Mouse (Mus musculus) monocyte, adult 5-6 weeks (primary cell): ENCODE data around the gene Tnfrsf13b. TPM values are rescaled to one million over a fixed set of nuclear protein-coding genes. Genes with fewer than 3 reads are reported as not detected.
A peak's percentile ranks its signal among the peaks of the same experiment; 100 is the strongest.
"Not testable (repeated sequence)": the region's sequence is repeated elsewhere in the genome, so short reads cannot be mapped to it uniquely, and the experiment has no call there.

Experiments
- ATAC-seq: fragments of 153-309, 156-312 bp; replicated peaks from 2 replicates; pipeline ENCODE4 v1.8.0; 2017; ENCODE audit warnings: mild to moderate bottlenecking; ENCODE audit not compliant: low TSS enrichment, insufficient number of reproducible peaks, severe bottlenecking, poor library complexity, low FRiP score
- total RNA-seq: library from RNA; stranded (forward); fragments of 200-1000, 200-491, 200-594 nt; gene quantifications from 3 replicates; pipeline ENCODE4 v1.2.3, GENCODE M21; 2017

Tnfrsf13b gene
- total RNA-seq, 1 experiment from 2014 or later, result 75.6 TPM

DNA sequence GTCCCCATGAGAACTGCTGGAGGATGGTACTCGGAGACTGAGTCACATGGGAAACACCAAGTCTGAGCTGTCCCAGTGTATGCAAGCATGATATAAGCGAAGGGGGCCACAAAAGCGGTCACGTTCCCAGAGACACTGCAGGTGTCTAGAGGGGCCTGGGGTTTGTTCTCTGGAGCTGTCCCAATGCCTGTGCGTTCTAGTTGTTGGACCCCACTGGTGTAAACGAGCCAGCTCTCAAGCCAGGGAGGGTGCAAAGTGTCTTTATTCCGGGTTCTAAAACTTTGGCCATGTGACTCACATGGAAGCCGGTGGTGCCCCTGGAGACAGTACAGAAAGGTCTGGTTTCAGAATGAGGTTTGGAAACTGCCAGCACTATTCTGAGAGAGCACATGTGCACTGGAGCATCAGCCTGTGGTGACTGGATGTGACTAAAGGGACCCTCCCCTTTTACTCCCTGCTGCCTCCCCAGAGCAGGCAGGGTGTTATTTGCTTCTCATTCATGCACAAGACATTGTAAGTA lies 3.7 kb upstream of the Tnfrsf13b start:
- ATAC-seq, result 0 out of 2 replicates have a peak, but pooled peaks have one; percentile 17

DNA sequence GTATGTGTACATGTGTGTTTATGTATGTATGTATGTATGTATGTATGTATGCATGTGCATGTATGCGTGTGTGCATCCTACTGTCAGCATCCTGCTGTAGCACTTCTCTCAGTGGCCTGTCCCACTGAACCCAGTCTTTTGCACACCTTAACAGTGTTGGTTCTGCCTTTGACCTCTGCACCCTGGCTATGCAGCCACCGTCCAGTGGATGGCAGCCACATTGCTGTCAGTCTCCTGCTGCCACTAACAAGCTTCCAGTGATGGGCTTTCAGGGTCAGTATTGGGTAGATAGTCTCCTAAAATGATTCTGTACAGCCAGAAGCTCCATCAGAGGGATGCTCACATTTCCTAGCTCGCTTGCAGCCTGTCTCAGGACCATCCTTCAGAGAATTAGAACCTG lies 2.7 kb upstream of the Tnfrsf13b start:
- no peak for ATAC-seq

- ATAC-seq, result no peak
Measured at GRCm38 (mm10) chr11:61125970-61126369, 585 bp upstream of the Tnfrsf13b start.

DNA sequence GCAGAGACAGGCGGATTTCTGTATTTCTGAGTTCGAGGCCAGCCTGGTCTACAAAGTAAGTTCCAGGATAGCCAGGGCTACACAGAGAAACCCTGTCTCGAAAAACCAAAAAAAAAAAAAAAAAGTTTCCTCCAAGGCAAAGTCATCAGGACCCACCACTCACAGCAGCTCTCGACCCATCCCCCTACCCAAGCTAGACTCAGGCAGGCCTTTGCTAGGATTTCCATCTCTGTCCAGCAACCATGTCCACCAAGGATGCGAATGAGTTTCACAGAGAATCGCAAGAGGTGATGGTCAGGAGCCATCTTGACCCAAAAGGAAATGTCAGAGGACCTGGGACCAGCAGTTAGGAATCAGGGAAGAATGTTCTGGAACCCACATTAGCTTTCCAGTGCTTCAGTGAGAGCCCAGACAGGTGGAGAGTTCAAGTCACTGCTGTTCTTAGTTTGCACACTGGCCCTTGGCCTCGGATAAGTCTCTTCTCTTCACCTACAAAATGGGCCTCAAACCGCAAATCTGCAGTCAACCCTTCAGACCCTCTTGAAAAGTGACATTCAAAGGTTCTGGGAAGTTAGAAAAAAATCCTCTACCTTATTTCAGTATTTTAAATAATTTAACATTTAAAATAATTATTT lies 983 bp downstream of the Tnfrsf13b start:
- no peak for ATAC-seq

DNA sequence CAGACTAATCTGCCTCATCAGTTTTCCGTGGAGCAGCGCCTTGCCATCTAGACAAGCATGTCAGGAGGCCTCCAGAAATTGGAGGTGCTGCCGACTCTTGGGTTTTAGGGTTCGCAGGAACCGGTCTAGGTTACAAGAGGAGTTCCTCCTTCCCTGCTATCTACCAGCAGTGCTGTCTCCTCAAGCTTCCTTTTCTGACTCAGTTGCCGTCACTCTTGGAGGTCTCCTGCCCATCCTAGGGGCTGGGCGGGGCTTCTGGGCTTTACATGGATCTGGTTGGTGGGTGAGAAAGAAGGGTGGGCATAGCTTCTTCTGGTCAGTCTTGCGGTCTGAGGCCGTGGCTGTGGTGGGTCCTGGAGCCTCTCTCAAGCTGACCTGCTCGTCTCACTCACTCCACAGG lies 2.8 kb downstream of the Tnfrsf13b start:
- ATAC-seq, result no peak

GRCm38 (mm10) chr11:61130646-61131045 lies 4.1 kb downstream of the Tnfrsf13b start:
- ATAC-seq, result not testable (repeated sequence)

DNA sequence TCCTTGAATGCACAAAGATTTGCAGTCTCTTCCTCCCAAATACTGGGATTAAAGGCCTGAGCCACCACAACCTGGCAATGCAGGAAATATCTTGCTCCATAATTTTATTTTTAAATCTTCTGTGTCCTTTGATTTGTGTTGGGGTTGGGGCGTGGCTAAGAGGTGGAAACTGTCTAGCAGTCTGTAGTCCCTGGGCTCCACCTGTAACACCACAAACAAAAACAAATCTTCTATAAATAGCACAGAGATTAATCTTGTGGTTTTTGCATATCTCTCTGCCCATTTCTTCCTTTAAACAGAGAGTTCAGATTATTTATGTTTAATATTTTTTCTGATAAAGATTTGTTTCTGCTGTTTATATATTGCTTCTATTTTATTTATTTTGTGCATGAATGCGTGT lies 6.4 kb downstream of the Tnfrsf13b start:
- no peak for ATAC-seq

DNA sequence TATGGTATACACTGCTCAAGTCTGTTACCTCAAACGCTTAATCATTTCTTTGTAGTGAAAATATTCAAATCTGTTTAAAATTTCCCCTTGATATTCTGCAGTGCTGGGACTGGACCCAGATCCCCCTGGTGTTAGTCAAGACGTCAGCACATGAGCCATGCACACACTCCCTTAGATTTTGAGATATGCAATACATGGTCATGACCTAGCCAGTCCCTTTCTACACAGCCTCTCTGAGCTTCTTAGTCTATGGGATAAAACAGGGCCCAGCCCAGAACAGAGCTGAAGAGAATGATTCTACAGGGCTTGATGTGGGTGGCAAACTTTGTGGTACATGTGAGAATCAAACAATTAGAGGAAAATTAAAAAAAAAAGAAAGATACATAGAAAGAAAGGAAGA lies 15.1 kb downstream of the Tnfrsf13b start:
- ATAC-seq, result no peak

DNA sequence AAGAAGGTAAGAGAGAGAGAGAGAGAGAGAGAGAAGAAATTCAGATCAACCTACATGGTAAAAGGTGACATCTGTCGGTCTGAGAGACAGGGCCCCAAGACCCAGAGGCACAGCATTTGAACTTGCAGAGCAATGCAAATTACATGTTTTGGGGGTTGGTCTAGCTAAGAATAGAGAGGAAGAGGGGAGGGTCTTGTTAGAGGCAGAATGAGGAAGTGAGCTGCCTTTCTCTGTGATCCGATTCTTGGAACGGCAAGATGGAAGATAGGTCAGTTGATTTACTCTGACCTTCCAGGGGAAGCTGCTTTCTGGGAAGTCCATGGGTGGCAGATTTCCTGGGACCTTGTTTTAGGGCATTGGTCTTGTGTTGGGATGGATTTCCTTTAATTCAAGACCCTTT lies 15.7 kb downstream of the Tnfrsf13b start:
- ATAC-seq, result peak; percentile 64

DNA sequence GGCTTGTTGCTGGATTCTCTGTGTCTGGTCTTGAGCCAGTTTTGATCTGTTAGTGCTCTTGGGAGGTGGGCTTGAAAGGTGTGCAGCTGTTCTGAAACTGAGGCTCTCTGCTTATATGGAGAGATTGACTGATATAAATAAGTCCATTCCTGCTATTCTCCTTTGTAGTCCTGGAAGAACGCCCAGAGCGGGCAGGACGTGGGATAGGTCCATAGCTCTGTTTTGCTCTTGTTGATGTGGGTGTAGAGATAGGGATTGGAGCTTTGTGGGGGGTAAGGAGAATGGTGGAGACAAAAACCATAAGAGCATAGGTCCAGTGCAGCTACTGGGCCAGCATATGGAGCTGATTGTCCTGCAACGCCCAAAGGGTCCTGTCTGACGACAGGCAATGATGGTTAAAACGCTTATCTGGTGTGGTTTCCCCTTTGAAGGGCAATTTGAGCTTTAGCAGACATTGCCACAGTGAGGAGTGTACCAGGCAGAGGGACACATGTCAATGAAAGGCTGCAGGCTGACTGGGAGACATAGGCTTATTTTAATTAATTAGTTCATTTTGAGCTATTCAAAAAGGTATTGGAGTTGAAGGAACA lies 16.5 kb downstream of the Tnfrsf13b start:
- ATAC-seq, result no peak

- no peak for ATAC-seq
Measured at GRCm38 (mm10) chr11:61143564-61144469, 17.3 kb downstream of the Tnfrsf13b start.

DNA sequence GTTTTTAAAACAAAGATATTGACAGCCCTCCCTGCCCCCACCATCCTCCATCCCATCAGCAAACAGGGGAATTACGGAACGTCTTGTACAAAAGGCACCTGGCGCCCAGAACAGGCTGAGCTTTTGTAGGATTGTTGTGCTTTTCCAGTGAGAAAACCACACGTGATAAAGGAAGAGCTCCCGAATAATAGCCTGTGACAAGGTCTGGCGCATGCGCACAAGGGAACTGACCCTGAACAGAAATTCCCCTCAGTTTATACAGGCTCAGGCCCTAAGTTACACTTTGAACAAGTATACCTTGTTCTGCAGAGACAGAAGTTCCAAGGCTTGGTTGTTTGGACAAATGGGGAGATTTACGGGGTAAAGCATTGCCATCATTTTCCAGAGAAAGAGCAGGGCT lies 19.0 kb downstream of the Tnfrsf13b start:
- ATAC-seq, result no peak

DNA sequence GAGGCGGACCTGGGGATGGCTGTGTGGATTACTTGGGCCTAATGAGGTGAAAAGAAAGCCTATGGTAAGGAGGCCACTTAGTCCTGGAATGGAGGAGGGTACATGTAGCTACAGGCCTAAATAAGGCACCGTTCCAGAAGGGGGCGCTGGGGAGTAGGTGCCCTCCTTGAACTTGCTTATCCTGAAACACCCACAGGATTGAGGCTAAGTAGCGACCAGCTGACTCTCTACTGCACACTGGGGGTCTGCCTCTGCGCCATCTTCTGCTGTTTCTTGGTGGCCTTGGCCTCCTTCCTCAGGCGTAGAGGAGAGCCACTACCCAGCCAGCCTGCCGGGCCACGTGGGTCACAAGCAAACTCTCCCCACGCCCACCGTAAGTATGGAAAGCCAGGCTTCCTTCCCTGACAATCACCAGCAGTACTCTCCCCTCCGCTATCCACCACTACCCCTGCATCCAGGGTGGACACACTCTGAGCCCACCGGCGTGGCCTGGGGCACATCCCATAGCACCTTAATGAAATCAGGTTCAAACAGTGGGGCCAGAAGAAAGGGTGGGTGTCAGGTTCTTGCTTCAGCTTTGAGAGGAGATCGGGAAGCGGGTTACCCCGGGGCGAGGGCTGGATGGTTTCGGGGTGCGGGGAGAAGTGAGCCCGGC lies 20.2 kb downstream of the Tnfrsf13b start:
- ATAC-seq, result no peak; the same call in 1 of the 2 replicates

DNA sequence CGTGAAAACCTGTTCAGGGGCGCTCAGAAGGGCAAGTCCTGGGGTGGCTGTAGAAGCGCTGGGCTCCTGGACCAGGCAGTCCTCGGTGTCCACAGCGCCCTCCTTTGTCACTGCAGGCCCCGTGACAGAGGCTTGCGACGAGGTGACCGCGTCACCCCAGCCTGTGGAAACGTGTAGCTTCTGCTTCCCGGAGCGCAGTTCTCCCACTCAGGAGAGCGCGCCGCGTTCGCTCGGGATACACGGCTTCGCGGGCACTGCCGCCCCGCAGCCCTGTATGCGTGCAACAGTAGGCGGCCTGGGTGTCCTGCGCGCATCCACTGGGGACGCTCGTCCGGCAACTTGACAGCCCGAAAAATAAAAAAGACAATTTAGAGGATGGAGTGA lies 20.7 kb downstream of the Tnfrsf13b start:
- ATAC-seq, result no peak

DNA sequence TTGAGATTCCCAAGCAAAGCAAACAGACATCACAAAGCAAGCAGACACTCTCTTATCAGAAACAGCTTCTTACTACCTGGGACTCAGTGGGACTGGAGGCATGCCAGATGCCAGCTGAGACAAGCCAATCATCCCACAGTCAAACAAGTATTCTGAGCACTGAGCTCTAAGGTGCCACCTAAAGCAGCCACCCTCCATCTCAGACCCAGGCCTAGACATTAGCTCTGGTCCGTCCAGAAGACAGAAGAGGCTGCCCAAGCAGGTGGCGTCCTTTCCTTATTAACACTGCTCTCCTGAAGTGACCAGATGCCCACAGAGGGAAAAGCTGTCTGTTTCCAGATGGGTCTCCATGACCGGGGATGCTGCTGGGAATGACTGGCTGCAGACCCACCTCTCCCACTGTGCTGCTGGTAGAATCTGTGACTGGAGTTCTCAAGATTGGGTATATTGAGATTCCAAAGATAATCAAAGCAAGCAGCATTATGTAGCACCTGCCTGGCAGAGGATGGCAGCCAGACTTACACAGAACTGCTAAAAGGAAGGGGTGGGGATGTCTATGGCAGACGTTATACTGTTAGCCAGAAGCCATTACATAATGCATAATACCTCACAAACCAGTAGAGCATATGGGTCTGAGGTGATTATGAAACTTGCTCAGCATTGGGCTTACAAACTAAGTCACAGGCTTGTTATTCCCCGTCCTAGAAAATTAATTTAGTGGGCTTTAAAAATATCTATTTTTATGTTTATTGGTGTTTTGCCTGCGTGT lies 23.9 kb downstream of the Tnfrsf13b start:
- no peak for ATAC-seq

DNA sequence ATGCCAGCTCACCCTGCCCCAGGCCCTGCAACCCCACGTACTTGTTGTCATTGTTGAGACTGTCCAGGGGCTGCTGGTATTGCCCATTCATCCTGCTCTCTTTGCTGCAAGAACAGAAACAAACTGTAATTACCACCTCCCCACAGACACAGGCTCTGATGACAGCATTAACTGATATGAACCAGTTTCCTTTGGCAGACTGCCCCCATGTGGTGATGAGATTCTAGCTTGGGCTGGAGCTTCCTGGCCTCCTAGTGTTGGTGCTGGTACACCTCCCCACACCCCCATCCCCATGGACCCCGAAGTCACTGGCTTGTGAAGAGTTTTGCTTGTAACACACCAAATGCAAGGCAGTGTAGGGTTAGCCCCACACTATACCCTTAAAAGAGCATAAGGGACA lies 29.2 kb downstream of the Tnfrsf13b start:
- ATAC-seq, result peak; percentile 55; the same call in 1 of the 2 replicates

DNA sequence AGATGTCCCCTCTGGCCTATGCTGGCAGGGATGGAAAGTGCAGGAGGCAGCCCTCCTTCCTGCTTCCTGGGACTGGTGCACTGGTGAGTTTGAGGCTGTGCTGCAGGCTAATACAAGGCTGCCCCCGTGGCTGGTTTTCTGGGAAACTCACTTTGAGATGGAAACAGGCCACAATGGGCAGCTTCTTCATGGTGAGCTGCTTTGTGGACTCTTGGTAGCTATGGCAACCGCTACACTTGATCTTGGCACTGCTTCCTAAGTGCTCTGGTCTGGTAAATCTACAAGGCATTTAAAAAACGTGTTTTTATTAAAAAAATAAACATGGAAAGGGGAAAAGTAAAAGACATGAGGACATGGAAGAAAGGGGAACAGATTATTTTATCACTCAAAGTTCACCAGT lies 31.6 kb downstream of the Tnfrsf13b start:
- no peak for ATAC-seq
